12 mouse cellular contexts compared by ENCODE assay signal in genomic region chr7:112320052-112320730, GRCm38 (mm10).
DNase-seq lines count a peak whose midpoint lies in the region; ATAC-seq lines count a peak whose summit lies in the region.
"Had no signal": no experiment of that assay in that cellular context is flagged by ENCODE, and none has a peak within 500 bp of the region (broad histone marks: within the 10 kb centered on the region; RNA-seq: fewer than 3 reads in every experiment).

No protein-coding gene starts in this region.

- H3K4me1 ChIP-seq in heart, embryonic 16.5 days (ENCODE audit: control insufficient read depth, insufficient read depth, low read length), result peaks cover 41% of the 10 kb centered on the region
- H3K4me1 ChIP-seq in midbrain, embryonic 14.5 days (ENCODE audit: control insufficient read depth, insufficient read depth, low read length), result no peaks in the 10 kb centered on the region
- H3K4me1 ChIP-seq: forebrain, embryonic 10.5 days had no signal

- H3K9ac ChIP-seq in heart, embryonic 16.5 days (ENCODE audit: low read length), result 0 out of 2 replicates have a peak overlapping the region, but pooled peaks have one; percentile 27
- no peak overlapping the region for H3K9ac ChIP-seq in midbrain, embryonic 14.5 days (replicated peaks; ENCODE audit: low read length)

- peaks cover 69% of the 10 kb centered on the region for H3K36me3 ChIP-seq in heart, embryonic 16.5 days (ENCODE audit: control insufficient read depth, insufficient read depth)
- no peaks in the 10 kb centered on the region for H3K36me3 ChIP-seq in midbrain, embryonic 14.5 days (ENCODE audit: control insufficient read depth, insufficient read depth, low read length)
- H3K36me3 ChIP-seq: forebrain, embryonic 10.5 days had no signal

- DNase-seq in heart, adult 9 months (ENCODE audit: low spot score in 2 of 2), result no peak
- DNase-seq in cerebellum, postnatal 14 days, result peak; percentile 67 to 74
- peak; percentile 28 for DNase-seq in kidney, adult 18-20 months
- DNase-seq in large intestine, adult 2 months (ENCODE audit: low read depth, low spot score), result peak; percentile 62
- DNase-seq in lung, adult 18-20 months, result no peak
- no peak for DNase-seq in midbrain, embryonic 14.5 days
- DNase-seq: layer of hippocampus, adult 9-11 months; lung, adult 2 months had no signal

- no peak for ATAC-seq in heart, embryonic 16.5 days (replicated peaks; ENCODE audit: extremely low read depth, insufficient read depth, low FRiP score)
- ATAC-seq in midbrain, embryonic 14.5 days (ENCODE audit: low FRiP score, low TSS enrichment), result no peak
- ATAC-seq: hindbrain, embryonic 16.5 days had no signal

- no peaks in the 10 kb centered on the region for H3K27me3 ChIP-seq in heart, embryonic 16.5 days (ENCODE audit: control insufficient read depth, insufficient read depth, low read length)
- H3K27me3 ChIP-seq in midbrain, embryonic 14.5 days (ENCODE audit: control insufficient read depth, insufficient read depth, low read length), result no peaks in the 10 kb centered on the region

- WGBS in heart, embryonic 16.5 days, result 97% methylated on average over 3 of the region's 3 CpGs
- 38% methylated on average over 3 of the region's 3 CpGs for WGBS in large intestine, adult 2 months
- 93% methylated on average over 3 of the region's 3 CpGs for whole genome bisulfite sequencing in midbrain, embryonic 14.5 days

- H3K4me3 ChIP-seq in heart, embryonic 16.5 days (ENCODE audit: low read length), result no peak overlapping the region
- no peak overlapping the region for H3K4me3 ChIP-seq in midbrain, embryonic 14.5 days (replicated peaks; ENCODE audit: low read depth, low read length)
- H3K4me3 ChIP-seq: forebrain, embryonic 10.5 days; megakaryocyte, embryonic 14.5 days had no signal

- peak overlapping the region; percentile 64 for H3K27ac ChIP-seq in heart, embryonic 16.5 days (ENCODE audit: low read length)
- H3K27ac ChIP-seq in midbrain, embryonic 14.5 days (replicated peaks; ENCODE audit: low read depth, low read length), result no peak overlapping the region
- H3K27ac ChIP-seq: forebrain, embryonic 10.5 days had no signal

- H3K9me3 ChIP-seq in heart, embryonic 16.5 days (replicated peaks; ENCODE audit: control insufficient read depth, low read length), result no peaks in the 10 kb centered on the region
- no peaks in the 10 kb centered on the region for H3K9me3 ChIP-seq in midbrain, embryonic 14.5 days (ENCODE audit: control insufficient read depth, low read length)
- H3K9me3 ChIP-seq: forebrain, embryonic 10.5 days; megakaryocyte, embryonic 14.5 days had no signal

- no peak overlapping the region for H3K4me2 ChIP-seq in heart, embryonic 16.5 days (ENCODE audit: low read depth, low read length)
- no peak overlapping the region for H3K4me2 ChIP-seq in midbrain, embryonic 14.5 days (ENCODE audit: low read length)

Comparison
In these comparisons a context has a peak if more than half of its experiments do, and no peak if none do; other contexts are left out.
1. DNase-seq: peak in cerebellum, postnatal 14 days (2 of 2), kidney, adult 18-20 months (single experiment) and large intestine, adult 2 months (single experiment); none in heart, adult 9 months (0 of 2), lung, adult 18-20 months (0 of 2) and midbrain, embryonic 14.5 days (single experiment).